Mouse (Mus musculus) stomach, postnatal 0 days (tissue): ENCODE measurements around the gene Tyro3.

ENCODE experiments used
- CTCF ChIP-seq: IDR thresholded peaks from 2 replicates; pipeline ENCODE4 v1.5.1; 2016; ENCODE audit warnings: antibody characterized with exemption, low read depth, mild to moderate bottlenecking, moderate library complexity
- EP300 ChIP-seq: optimal IDR thresholded peaks from 2 replicates; pipeline ENCODE3; 2016; ENCODE audit warnings: antibody characterized with exemption

DNA sequence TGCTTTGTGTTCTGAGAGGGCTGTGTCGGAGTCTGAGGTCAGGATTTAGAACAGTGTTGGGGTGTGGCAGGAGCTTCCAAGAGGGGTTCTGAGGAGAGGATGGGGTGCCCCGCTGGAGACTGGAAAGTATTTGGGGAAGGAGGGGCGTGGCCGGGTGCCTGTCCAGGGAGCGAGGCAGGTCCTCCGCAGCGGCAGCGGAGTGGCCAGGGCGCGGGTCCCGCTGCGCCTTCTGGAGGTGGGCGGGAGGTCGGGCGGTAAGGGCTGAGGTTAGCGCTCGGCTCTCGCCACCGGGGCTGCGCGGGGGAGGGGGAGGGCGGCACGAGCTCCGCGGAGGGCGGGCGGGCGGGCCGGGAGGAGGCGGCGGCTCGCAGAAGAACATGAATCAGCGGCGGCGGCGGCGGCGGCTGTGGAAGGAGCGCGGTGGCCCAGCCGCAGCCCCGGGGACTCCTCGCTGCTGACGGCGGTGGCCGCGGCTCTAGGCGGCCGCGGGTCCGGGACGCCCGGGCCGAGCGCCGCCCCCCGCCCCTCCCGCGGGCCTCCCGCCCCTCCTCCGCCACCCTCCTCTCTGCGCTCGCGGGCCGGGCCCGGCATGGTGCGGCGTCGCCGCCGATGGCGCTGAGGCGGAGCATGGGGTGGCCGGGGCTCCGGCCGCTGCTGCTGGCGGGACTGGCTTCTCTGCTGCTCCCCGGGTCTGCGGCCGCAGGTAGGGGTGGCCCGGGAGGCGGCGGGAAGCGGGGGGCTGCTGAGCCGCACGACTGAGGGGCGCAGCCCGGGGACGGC lies 1.8 kb downstream of the Tyro3 start:
- no peak for TF ChIP-seq CTCF
- no peak for TF ChIP-seq EP300
